Mouse (Mus musculus) neural tube, embryonic 10.5 days (tissue): Measurements from ENCODE around the gene Klhdc9.
A peak's percentile ranks its signal among the peaks of the same experiment; 100 is the strongest.
"Not testable (repeated sequence)": the region's sequence is repeated elsewhere in the genome, so short reads cannot be mapped to it uniquely, and the experiment has no call there.

ENCODE experiments used
- DNase-seq: peaks from one replicate; pipeline ENCODE4 v3.0.0-alpha.2; 2017; ENCODE audit warnings: low spot score; ENCODE audit errors: extremely low spot score

Gene Klhdc9

GRCm38 (mm10) chr1:171358421-171358820, 2.2 kb downstream of the Klhdc9 start:
- DNase-seq = no peak

GRCm38 (mm10) chr1:171356814-171357213, 3.8 kb downstream of the Klhdc9 start:
- DNase-seq = no peak

DNA sequence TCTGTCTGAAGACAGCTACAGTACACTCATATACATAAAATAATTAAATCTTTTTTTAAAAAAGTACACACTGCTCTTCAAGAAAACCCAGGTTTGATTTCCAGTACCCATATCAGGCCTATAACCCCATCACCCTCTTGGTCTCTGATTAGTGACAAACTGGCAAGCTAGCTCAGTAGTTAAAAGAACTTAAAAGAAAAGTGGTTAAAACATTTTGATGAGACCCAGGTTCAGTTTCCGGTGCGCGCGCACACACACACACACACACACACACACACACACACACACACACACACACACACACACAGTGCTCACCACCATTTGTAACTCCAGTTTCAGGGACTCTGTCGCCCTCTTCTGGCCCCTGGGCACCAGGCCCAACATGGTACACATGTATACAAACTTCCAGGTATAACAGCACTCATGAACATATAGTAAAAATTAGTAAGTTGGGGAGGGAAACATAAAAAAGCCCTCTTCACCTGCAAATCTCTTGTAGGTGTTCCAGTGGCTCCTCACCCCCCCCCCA, 4.7 kb downstream of the Klhdc9 start:
- DNase-seq = no peak

DNA sequence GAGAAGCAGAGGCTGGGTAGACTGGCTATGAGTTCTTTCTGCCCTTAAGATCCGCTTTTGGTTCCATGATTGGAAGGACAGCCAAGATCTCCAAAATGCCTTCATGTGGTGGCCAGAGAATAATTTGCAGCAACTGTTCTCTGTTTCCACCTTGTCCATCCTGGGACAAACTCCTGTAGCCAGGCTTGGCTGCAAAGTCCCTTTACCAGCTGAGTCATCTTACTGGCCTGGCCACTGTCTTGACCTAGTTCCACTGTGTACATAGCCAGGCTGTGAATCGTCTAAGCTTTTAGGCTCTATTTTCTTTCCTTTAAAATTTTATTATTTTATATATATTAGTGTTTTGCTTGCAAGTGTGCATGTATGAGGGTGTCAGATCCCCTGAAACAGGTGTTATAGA, 11.4 kb downstream of the Klhdc9 start:
- DNase-seq = no peak

- no peak for DNase-seq
These were observed 11.9 kb downstream of the Klhdc9 start for GRCm38 (mm10) chr1:171348665-171349064.

DNA sequence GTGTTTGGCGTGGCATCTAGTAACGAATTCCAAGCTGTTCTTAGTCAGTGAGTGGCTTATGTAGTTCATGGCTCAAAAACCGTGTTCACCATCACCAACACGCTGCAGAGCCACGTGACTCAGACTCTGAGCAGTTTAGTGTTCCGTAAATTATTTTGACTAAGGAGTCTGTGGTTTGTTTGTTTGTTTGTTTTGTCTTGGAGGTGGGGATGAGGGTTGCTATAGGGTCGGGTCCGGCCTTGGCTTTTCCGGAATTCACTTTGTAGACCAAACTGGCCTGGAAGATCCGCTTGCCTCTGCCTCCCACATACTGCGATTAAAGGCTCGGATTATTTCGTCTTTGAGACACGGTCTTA, 14.5 kb downstream of the Klhdc9 start:
- DNase-seq = no peak

- DNase-seq = peak; percentile 96
These were observed 15.1 kb downstream of the Klhdc9 start, which contains the start of the genes Nit1 and Pfdn2 for GRCm38 (mm10) chr1:171345225-171346094. Gene Nit1, minus strand, starts transcription at chr1:171345646. Gene Pfdn2, plus strand, starts transcription at chr1:171345670.

DNA sequence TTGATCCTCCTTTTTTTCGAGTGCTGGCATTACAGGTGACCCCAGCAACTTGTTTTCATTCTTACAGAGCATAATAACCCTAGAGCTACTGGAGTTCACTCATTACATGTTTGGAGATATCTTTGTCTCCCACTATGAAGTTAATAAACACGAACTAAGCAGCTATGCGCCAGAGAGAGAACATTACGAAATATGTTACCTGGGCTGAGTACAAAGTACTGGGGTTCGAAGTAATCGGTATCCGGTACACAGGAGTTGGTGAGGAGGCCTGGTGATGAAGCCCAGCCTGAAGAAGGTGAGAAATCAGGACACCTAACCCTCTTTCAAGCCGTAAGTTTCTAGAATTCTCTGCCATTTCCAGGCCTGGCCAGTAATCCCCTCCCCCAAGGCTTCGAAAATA, 15.9 kb downstream of the Klhdc9 start:
- no peak for DNase-seq

DNA sequence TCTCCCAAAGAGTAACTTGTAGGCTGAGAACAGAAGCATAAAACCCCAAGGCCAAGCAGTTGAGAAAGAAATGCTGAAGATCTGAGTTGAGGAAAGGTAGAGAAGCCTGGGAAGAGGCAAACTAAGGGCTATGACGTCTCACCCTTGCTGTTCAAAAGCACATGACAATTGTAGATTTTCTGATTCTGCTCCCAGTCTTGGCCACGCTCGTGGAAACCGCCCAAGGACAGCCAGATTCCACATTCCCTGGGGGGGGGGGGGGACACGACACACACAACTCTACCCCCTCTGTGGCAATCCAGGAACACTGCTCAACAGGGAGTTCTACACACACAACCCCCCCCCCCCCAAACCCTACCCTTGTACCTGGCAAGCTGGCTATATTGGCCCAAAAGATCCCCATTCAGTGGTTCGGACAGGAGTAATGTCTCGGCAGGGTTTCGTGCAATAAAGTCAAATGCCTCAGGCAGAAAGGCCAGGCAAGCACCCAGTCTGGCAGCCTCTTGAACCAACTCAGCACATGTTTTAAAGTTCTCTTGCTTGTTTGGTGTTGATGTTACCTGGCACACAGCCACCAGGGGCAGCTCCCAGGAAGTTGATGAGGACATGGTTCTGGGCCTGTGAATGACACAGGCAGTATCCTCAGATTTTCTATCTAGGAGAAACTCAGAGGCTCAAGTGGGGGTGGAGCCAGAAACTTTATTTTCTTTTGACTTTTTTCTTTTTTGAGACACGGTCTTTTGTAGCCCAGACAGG, 16.5 kb downstream of the Klhdc9 start:
- DNase-seq = no peak

GRCm38 (mm10) chr1:171342262-171343207, 18.1 kb downstream of the Klhdc9 start:
- DNase-seq = no peak

DNA sequence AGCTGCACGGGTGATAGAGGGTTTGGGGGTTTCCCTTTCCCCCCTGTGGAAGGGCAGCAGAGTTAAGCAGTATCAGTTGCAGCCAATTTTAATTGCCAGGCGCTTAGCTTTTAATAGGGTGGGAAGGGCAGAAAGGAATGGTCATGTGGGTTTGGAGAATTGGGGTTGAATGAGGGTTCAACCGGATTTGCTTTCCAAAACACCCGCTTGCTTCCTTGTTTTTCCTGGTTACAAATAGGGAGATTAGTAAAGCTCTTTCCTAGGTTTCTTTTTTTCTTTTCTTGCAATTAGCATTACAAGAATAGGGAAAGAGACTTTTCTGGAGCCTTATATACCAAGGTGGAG, 30.4 kb downstream of the Klhdc9 start:
- no peak for DNase-seq

GRCm38 (mm10) chr1:171329433-171330215, 31.0 kb downstream of the Klhdc9 start:
- DNase-seq = peak; percentile 97

GRCm38 (mm10) chr1:171328839-171329432, 31.7 kb downstream of the Klhdc9 start, which contains the start of gene Dedd:
Gene Dedd, plus strand, starts transcription at chr1:171329145.
- peak; percentile 96 for DNase-seq

GRCm38 (mm10) chr1:171328244-171328643, 32.4 kb downstream of the Klhdc9 start:
- DNase-seq = no peak

- not testable (repeated sequence) for DNase-seq
These were observed 34.0 kb downstream of the Klhdc9 start for GRCm38 (mm10) chr1:171326588-171326987.

GRCm38 (mm10) chr1:171325571-171325970, 35.0 kb downstream of the Klhdc9 start:
- DNase-seq = no peak

DNA sequence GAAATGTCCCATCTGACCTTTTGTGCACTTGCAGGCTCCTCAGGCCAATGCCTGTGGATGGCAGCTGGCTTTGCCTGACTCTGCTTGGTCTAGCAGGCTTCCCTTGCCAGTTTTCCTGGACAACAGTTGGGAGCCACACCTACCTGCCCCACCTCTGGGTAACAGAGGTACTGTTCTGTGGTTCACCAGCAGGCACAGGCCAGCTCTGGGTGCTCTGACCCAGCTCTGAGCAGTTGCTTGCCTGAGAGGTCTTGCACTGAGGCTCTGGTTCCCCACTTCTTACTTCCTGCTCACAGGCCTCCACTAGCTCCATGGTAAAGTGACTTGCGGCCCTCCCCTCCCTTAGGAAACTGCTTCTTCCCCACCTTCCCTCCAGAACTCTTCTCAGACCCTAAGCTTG, 38.6 kb downstream of the Klhdc9 start:
- no peak for DNase-seq

GRCm38 (mm10) chr1:171321415-171321814, 39.2 kb downstream of the Klhdc9 start:
- no peak for DNase-seq

GRCm38 (mm10) chr1:171320151-171320550, 40.4 kb downstream of the Klhdc9 start:
- DNase-seq = no peak

DNA sequence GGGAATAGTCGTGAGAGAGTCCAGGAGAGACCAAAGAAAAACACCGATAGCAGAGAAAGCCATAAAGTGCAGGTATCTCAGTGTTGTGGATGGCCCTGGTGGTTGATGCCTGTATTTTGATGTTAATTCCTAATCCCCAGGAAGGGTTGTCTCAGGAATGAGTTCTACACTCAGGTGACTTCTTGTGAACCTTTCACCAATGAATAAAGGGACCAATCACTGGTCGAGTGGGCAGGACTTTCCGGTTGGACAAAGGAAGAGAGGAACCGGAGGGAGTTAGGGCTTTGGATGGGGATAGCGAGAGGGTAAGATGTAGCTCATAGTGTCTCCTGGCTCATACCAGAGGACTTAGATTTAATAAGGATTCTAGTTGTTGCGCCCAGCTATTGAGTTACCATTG, 40.9 kb downstream of the Klhdc9 start:
- no peak for DNase-seq
